Mouse (Mus musculus) layer of hippocampus, postnatal 25 days (tissue): ENCODE data around the gene Plb1. TPM values are rescaled to one million over a fixed set of nuclear protein-coding genes. Genes with fewer than 3 reads are reported as not detected.

ENCODE experiments used
- DNase-seq, 2 experiments: peaks; one replicate each; pipeline ENCODE4 v3.0.0; 2022; ENCODE audit warnings: mixed read lengths in 2 of 2, low spot score in 1 of 2; ENCODE audit errors: extremely low spot score in 1 of 2
- total RNA-seq, 2 experiments: library from RNA; stranded (reverse); gene quantifications; 2 replicates each; pipeline ENCODE4 v1.2.3; 2021

Plb1 gene
- 1 to 10 TPM in 1 of 2 experiments, under 1 TPM in 1; 0.42 to 1.2 TPM for total RNA-seq

DNA sequence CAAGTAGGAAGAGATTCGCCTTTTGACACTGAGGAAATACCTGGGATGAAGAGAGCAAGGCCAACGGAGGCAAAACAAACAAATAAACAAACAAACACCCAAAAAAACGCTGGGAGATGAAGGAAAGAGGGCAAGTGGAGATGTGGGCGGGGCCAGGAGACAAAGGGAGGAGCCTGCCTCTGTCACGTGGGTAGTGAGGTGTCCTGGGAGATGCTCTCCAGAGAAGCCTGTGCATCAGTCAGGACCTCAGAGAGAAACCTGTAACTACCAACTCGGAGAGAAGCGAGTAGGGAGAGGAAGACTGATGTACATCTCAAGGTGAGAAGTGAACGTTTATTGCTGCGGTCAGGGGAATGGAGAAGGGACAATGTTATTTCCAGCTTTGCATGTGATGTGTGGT is at the start of gene Plb1:
TSS of gene Plb1 (plus strand) at position 235 of the 400 bp plus-strand sequence.
- DNase-seq: no peak

GRCm38 (mm10) chr5:32182885-32183629 is 49.5 kb upstream of the Plb1 start:
- no peak for DNase-seq

GRCm38 (mm10) chr5:32187717-32188116 is 44.8 kb upstream of the Plb1 start:
- DNase-seq: no peak

GRCm38 (mm10) chr5:32191259-32191658 is 41.2 kb upstream of the Plb1 start:
- no peak for DNase-seq

DNA sequence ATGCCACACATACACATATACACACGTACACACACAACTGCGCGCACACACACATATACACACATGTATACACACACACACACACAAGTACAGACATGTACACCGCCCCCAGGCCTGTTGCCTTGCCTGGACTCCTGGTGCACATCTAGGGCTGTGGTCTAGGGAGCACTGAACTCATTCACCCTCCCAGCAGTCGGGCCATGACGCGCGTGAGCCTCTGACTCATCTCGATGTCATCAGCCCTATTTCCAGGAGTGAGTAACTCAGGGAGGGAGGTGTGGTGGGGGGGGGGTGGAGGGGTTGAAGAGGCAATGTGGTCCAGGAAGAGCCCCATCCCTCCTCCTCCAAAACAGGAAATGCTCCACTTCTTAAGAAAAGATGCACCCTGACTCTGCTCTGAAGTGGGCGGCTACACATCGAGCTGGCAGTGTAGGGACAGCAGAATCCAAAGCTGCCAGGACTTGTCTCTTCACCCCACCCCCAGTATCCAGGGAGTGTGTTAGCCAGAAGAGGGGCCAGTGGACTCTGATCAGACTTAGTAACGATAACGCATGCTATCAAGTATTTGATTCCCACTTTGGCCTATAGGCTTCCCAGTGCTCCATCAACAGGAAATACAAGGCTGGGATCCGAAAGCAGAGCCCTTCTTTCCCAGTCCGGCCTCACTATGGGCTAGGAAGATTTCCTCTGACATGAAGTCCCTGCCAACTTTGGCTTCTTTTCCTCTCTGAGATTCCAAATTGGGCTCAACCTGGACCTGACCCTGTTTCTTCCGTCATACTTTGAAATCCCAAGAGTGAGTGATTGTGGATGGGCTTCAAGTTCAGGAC is 40.3 kb upstream of the Plb1 start:
- no peak for DNase-seq

- DNase-seq: no peak
These were observed 38.3 kb upstream of the Plb1 start for GRCm38 (mm10) chr5:32194236-32194635.

DNA sequence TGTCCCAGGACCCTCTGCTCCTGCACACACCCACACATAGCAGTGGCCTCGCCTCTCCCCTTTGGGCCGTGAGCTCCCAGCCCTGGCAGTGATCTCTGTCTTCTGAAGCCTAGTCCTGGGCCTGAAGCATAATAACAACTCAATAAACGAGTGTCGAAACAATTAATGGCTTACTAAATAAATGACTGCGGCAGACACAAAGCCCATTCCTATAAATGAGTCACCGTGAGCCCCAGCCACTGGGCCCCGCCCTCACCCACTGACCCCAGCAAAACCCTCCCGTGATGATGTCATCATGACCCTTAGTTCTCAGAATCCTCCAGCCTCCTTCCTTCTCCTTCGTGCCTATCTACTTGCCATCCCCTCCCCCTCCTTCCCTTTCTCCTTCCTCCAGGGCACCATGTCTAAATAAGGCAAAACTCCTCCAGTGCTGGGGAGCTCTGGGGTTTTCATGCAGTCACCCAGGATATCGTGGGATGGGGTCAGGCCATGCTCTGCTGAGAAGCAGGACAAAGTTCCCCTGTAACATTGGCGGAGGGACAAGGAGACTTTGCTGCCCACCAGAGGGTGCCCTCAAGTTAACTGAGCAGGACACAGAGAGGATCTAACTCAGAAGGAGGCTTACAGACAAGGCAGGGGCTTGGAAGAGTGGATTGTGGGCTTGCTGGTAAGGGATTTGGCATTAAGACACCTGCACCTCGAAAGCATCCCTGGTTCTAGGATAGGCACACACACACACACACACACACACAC is 36.5 kb upstream of the Plb1 start:
- DNase-seq: no peak

DNA sequence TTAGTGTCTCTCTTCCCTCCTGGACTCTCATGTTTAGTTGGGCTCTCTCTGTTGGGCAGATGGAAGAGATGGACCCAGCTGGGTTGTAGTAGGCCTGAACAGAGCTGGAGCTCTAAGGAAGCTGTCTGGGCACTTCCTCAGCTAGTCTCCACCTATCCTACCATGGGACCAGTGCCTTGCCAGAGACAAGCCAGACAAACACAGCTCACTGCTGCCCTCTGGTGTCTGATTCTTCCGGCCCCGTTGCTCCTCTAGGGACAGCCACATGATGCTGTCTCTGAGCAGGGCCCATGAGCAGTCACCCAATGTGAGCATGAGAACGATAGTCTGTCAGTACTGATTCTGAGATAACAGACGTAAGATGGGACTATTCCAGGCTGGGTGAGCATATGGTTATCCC is 34.8 kb upstream of the Plb1 start:
- DNase-seq: peak; percentile 90 to 96

DNA sequence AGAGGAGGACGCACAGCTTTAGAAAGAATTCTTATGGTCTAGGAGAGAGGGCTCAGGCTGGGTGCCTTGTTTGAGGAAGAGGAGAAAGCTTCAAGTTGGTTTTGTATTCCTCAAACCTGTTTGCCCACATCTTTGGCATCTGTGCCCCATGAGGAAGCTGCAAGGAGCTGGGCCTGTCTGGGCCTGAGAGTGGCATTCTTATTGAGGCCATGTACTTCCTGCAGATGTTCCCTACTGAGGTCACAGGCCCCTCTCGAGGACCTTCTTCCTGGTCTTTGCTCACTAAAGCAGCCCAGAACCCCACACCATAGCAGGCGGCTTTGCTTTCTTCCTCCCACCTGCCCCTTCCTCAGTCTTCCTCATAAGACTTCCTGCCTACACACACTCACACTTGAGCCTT is 33.4 kb upstream of the Plb1 start:
- DNase-seq: no peak

DNA sequence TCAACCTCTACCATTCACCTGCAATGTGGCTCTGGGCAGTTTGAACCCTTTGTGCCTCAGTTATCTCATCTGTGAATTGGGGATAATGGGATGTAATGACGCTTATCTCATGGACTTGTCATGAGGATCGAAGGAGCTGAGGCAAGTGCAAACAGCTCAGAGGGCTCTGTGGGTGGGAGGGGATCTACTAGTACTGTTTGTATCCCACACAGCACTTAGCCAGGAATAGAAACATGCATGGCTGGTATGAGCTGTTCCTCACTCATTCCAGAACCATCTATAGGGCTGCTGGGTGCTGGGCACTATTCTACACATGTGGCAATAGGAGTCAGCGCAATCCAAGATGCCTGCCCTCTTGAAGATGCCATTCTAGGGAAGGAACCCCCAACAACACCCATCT is 32.9 kb upstream of the Plb1 start:
- no peak for DNase-seq

DNA sequence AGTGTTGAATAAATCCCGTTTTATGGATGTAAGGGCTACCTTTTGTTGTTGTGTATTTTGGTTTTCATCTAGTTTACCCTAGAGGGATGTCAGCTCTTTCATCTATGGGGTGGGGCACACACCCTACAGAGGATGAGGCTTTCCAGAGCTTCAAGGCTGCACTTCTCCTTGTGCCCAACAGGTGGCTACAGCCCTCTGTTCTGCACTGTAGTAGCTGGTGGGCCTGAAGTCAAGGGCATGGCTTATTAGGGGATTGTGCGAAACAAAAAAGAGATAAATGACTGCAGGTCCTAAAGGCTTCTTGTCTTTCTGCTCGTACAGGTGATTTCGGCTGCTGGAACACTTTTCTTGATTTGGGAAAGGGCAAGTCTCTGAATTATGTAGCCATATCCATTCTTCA is 27.9 kb upstream of the Plb1 start:
- DNase-seq: no peak

DNA sequence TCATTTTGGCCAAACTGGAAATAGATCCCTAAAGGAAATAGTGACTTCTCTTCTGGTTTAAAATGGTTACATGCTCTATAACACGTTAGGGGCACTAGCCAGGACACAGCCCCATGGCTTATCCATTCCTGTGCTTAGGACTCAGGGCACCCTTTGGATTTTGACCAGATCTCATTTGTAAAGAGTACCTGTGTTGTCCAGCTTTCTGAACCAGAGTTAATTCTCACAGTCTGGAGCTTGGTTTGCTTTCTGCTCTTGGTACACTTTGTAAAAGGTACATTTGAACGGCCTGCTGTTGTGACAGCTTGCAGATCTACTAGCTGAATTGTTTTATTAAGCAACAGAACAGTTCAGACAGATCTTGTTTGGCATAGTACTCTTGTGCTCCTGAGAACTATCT is 25.8 kb upstream of the Plb1 start:
- DNase-seq: peak in 1 of 2 experiments; percentile 14

DNA sequence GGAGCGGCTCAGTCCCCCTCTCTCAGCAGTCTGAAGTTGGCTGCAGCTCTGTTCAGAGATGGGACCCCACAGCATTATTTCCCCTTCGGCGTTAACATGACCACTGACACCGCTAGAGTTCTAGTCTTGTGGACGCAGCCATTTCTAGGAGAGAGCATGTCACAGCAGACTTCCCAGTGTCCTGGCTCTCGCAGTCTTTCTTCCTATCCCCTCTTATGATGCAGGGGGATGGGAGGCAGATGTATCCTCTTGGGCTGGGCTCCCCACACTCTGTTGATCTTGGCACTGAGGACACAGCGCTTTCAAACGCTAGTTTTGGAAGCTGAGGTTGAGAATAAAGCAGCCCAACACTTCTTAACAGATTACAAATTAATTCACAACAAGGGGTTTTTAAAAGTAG is 24.0 kb upstream of the Plb1 start:
- DNase-seq: no peak

GRCm38 (mm10) chr5:32211011-32211410 is 21.5 kb upstream of the Plb1 start:
- no peak for DNase-seq

DNA sequence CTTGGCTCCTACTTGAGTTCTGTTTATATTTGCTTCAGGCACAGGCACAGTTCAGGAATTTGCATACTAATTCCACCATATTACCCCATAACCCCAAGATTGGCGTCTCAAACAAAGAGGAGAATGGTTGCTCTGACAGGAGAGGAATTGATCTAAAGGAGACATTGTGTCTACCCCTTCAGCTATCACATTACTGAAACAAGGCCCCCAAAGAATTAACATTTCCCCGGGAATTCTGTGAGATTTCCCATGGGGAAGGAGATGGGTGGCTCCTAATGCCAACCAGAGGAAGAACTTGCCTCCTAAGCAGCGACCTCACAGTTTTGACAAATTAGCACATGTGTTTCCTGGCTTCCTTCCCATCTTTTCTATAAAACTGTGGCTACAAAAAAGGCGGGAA is 18.8 kb upstream of the Plb1 start:
- DNase-seq: no peak

GRCm38 (mm10) chr5:32215510-32215909 is 17.0 kb upstream of the Plb1 start:
- DNase-seq: peak in 1 of 2 experiments; percentile 60

DNA sequence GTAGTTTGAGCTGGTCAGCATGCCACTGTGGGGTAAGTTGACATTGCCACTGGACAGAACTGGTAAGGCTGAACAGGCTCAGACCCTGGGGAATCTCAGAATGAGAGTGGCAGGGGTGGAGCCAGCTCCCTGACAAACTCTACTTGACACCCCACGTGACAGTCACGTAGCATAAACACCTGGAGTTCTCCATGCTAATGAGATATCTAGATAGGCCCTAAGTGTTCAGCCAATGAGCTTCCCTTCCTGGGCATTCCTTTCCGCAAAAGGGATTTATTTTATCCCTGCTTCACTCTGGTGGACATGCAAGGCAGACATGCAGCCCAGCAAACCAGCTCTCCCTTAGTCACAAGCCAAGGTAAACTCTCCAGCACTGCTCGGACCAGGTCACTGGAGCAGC is 16.0 kb upstream of the Plb1 start:
- DNase-seq: no peak

GRCm38 (mm10) chr5:32217477-32217876 is 15.0 kb upstream of the Plb1 start:
- DNase-seq: no peak

DNA sequence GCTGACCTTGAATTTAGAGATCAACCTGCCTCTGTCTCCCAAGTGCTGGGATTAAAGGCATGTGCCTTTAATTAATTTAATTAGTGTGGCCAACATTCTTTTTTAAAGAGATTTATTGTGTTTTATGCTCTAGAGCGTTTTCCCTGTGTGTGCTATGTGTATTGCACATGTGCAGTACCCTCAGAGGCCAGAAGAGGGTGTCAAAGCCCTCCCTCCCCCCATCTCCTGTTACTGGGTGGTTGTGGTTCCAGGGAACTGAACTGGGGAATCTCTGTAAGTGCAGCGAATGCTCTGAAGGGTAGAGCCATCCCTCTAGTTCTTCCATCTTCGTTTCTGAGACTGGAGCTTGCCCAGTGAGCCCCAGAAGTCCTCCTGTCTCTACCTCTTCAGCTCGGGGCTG is 2.1 kb upstream of the Plb1 start:
- no peak for DNase-seq

DNA sequence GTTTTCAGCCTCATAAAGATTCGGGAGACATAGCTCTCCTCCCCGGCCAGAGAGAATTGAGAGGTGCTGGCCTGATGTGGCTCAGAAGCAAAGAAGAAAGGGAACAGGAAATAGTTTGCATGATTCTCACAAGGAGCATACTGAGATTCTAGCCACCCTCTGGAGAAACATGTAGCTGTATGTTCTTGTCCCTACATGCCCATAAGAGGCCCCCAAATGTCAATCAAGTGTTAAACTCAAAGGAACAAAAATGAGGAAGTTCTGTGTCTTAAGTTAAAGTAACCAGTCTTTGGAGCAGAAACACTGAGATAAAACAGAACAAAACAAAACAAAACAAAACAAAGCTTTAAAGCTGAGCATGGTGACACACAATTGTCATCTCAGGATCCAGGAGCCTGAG is 6.8 kb downstream of the Plb1 start:
- no peak for DNase-seq

DNA sequence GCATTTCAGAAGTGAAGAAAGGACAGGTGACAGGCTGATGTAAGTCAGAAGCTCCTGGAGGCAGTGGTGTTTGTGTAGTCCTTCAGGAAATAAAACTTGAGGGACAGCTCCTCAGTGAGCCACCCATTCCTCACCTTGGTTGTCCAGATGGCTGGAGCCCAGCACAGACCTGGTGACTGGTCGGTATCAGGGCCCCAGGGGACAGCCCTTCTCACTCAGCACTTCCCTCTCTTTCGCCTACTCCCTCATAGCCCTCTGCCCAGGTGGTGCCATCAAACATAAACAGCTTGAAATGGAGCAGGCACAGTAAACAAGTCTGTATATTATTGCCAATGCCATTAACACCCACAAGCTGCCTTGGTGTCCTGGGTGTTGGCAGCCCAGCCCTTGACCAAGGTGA is 8.2 kb downstream of the Plb1 start:
- DNase-seq: no peak
